Mouse (Mus musculus): Measurements from ENCODE around the gene Mrpl57.
A peak's percentile ranks its signal among the peaks of the same experiment; 100 is the strongest.

The Mrpl57 gene

GRCm38 (mm10) chr14:57858601-57859000 is 32.6 kb downstream of the Mrpl57 start:
- no peak for DNase-seq (ENCODE audit: inconsistent age in 2 of 2, low spot score in 1 of 2)

GRCm38 (mm10) chr14:57859520-57859919 is 33.5 kb downstream of the Mrpl57 start:
- no peak for DNase-seq (ENCODE audit: inconsistent age in 2 of 2, low spot score in 1 of 2)

- no peak for DNase-seq (ENCODE audit: inconsistent age in 2 of 2, low spot score in 1 of 2)
Measured at GRCm38 (mm10) chr14:57861987-57862412, 36.0 kb downstream of the Mrpl57 start.

GRCm38 (mm10) chr14:57863129-57863528 is 37.1 kb downstream of the Mrpl57 start:
- no peak for DNase-seq (ENCODE audit: inconsistent age in 2 of 2, low spot score in 1 of 2)

- no peak for DNase-seq (ENCODE audit: inconsistent age in 2 of 2, low spot score in 1 of 2)
Measured at GRCm38 (mm10) chr14:57865256-57865655, 39.2 kb downstream of the Mrpl57 start.

GRCm38 (mm10) chr14:57866676-57867276 is 40.7 kb downstream of the Mrpl57 start:
- DNase-seq (ENCODE audit: inconsistent age in 2 of 2, low spot score in 1 of 2) = peak in 1 of 2 experiments; percentile 50

- DNase-seq (ENCODE audit: inconsistent age in 2 of 2, low spot score in 1 of 2) = no peak
Measured at GRCm38 (mm10) chr14:57877921-57878320, 51.9 kb downstream of the Mrpl57 start.
